Mouse (Mus musculus): ENCODE results near the gene Carns1.

Carns1 gene

GRCm38 (mm10) chr19:4175368-4175947, at the start of gene Carns1:
Carns1 (minus strand) TSS chr19:4175479.
- DNase-seq (ENCODE audit: low spot score in 2 of 2): no peak

DNA sequence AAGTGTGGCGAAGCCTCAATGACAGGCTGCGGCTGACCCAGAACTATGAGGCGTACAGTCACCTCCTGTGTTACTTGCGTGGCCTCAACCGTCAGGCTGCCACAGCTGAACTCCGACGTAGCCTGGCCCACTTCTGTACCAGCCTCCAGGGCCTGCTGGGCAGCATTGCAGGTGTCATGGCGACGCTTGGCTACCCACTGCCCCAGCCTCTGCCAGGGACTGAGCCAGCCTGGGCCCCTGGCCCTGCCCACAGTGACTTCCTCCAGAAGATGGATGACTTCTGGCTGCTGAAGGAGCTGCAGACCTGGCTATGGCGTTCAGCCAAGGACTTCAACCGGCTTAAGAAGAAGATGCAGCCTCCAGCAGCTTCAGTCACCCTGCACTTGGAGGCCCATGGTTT, 46.9 kb upstream of the Carns1 start:
- DNase-seq (ENCODE audit: low spot score in 2 of 2): peak in 1 of 2 experiments; percentile 49

DNA sequence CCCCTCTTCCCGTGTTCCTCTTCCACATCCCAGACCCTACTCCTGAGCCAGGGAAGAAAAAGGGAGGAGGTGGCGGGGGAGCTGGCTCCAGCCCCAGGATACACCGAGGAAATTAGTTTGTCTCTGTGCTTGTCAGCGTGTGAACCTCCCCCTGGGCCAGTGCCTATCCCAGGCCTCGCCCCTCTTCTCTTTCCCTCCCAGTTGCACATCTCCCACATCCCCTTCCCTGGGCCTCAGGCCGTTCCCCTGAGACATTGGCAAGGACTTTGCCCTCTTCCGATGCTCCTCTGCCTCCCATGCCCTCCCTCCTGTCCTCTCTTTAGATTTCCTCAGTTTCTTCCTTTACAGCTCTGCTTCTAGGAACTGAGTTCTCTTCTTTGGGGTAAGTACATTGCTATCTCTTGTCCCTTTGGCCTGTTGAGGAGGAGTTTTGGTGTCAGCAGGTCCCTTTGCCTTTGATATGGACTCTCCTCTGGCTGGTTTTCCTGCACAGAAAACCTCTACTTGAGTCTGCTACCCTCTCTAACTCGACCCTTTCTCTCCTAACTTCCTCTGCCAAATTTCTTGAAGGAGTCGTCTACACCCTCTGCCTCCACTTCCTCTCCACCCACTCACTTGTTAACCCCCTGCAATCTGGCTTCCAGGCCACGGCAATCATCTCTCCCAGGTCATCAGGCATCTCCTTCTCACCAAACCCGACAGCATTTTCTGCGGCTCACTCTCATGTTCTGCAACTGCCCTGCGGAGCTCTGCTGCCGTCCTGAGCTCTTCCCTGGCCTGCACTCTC, 45.9 kb upstream of the Carns1 start:
- DNase-seq (ENCODE audit: low spot score in 2 of 2): peak in 1 of 2 experiments; percentile 21

DNA sequence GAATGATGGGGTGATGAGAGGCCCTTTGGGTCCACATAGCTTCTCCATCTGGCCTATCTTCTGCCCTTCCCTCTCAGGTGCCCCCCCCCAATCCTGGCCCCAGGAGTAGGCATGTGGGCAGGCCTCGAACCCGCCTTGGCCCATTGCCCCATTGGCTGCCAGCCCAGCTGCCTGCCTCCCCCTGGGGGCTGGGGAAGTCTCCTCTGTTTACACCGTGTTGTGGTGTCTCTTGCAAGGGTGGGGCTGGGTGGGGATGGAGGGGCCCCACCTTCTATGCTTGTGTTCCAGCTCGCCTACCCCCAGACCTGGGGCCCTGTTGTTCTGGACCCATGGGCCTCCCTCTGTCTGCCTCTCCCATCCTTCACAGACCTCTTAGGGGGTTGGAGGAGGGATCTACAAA, 45.1 kb upstream of the Carns1 start:
- peak in 1 of 2 experiments; percentile 59 for DNase-seq (ENCODE audit: low spot score in 2 of 2)

- DNase-seq (ENCODE audit: low spot score in 2 of 2): peak in 1 of 2 experiments; percentile 14
Measured at GRCm38 (mm10) chr19:4219943-4220342, 44.7 kb upstream of the Carns1 start.

DNA sequence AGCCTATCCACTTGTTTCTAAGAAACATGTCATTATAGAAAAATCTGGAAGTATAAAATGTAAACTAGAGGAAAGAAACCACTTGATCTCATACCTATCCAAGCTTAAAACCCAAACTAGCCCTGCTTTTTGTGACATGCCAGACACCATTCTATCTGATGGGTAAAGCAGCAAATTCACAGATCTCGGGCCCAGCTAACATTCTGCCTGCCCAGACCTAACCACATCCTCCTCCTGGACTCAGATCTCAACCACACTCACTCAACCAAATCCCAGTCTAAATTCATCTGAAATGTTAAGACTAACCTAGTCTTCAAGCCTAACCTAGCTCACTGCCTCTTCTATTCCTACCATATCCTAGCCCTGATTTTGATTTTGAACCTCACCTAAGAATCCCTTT, 43.5 kb upstream of the Carns1 start:
- DNase-seq (ENCODE audit: low spot score in 2 of 2): peak in 1 of 2 experiments; percentile 37

GRCm38 (mm10) chr19:4218293-4218692, 43.0 kb upstream of the Carns1 start:
- peak in 1 of 2 experiments; percentile 18 for DNase-seq (ENCODE audit: low spot score in 2 of 2)

GRCm38 (mm10) chr19:4217855-4218254, 42.6 kb upstream of the Carns1 start:
- no peak for DNase-seq (ENCODE audit: low spot score in 2 of 2)

DNA sequence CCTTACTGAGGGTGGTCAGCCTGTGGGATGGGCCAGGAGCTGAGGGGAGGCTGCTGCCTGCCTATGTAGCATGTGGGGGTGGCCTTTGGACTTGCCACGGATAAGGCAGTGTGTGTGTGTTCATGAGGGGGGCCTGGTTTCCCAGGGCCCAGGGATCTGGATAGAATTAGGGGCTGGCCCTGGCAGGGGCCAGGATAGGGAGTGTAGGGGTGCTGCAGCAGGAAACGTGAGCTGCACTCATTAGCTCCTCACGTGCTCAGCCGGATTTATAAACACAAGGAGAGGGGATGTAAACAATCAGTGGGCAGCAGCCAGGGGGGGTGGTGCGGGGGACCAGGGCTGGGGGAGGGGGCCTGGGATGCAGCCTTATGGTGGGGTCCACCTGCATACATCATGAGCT, 41.9 kb upstream of the Carns1 start:
- peak in 1 of 2 experiments; percentile 13 for DNase-seq (ENCODE audit: low spot score in 2 of 2)

DNA sequence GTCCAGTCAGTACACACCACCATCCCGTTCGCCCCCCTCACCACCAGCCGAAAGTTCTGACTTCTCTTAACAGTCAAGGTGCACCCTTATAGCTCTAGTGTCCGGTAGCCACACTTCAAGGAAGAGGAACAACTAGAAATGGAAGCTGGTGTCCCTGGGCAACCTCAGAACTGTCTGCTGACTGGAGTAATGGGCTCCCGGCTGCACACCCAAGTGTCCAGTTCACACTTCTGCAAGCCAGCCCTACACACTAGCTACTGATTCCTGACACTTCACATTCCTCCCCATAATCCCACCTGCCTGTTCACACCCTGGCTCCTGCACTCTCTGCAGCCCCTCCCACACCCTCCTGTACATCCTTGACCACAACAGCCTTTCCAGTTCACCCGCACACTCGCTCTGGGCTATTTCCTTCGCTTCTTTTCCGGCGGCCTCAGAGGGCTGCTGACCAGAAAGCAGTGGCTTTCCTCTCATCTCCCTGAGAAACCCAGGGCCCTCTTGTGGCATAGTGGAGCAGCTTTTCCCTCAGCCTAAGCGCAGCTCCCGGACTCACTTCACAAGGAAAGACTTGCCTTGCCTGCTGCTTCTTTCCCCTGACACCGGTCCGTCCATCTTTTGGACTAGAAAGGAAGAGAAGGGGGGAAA, 40.9 kb upstream of the Carns1 start:
- DNase-seq (ENCODE audit: low spot score in 2 of 2): peak in 1 of 2 experiments; percentile 24

DNA sequence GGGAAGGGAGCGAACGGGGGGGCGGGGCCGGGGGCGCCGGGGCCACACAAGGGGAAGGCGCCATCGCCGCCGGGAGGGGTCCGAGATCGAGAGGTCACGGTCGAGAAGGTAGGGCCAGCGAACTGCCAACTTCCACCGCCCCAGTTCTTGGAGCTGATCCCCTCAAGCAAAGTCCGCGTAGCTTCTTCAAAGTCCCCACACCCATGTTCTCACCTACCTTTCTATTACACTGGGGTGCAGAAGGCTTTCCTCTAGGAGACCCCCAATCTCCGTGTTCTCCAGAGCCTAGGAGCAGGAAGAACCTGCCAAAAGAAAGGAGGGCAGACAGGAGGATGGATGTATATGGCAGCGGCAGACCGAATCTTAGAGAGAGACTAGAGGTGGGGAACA, 40.2 kb upstream of the Carns1 start:
- DNase-seq (ENCODE audit: low spot score in 2 of 2): peak in 1 of 2 experiments; percentile 29

GRCm38 (mm10) chr19:4214771-4215450, 39.6 kb upstream of the Carns1 start:
- peak in 1 of 2 experiments; percentile 49 for DNase-seq (ENCODE audit: low spot score in 2 of 2)

DNA sequence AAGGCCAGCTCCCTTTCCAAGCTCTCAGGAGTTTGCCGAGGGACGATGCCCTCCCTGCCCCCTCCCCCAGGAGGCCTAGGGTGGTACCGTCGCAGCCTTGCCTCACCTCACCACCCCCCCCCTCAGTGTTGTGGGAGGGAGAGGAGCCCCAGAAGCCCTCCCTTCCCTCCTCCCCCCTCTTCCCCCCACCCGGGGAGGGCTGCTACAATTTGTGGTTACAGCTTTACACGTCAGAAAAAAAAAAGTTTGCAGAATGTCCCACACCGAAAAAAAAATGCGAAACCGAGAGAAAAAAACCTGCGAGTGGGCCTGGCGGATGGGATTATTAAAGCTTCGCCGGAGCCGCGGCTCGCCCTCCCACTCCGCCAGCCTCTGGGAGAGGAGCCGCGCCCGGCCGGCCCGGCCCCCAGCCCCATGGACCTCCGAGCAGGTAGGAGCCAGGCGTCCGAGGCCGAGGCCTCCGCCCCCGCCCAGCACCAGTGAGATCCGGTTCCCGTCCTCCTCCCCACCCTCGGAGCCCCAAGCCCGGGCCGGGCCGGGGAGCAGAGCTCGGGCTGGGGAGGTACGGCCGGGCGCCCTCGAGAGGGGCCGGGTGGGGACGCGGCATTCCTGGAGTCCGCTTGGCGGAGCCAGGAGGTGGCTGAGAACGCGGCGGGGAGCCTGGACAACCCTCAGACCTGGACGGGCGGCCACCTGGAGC, 38.9 kb upstream of the Carns1 start, which contains the start of the genes Clcf1 and AC109138.7:
TSS of gene Clcf1 (plus strand) at position 168 of the 700 bp plus-strand sequence.
TSS of gene AC109138.7 (plus strand) at position 287 of the 700 bp plus-strand sequence.
- peak; percentile 61 to 80 for DNase-seq (ENCODE audit: low spot score in 2 of 2)

- DNase-seq (ENCODE audit: low spot score in 2 of 2): peak in 1 of 2 experiments; percentile 29
Measured at GRCm38 (mm10) chr19:4213524-4213974, 38.3 kb upstream of the Carns1 start.

DNA sequence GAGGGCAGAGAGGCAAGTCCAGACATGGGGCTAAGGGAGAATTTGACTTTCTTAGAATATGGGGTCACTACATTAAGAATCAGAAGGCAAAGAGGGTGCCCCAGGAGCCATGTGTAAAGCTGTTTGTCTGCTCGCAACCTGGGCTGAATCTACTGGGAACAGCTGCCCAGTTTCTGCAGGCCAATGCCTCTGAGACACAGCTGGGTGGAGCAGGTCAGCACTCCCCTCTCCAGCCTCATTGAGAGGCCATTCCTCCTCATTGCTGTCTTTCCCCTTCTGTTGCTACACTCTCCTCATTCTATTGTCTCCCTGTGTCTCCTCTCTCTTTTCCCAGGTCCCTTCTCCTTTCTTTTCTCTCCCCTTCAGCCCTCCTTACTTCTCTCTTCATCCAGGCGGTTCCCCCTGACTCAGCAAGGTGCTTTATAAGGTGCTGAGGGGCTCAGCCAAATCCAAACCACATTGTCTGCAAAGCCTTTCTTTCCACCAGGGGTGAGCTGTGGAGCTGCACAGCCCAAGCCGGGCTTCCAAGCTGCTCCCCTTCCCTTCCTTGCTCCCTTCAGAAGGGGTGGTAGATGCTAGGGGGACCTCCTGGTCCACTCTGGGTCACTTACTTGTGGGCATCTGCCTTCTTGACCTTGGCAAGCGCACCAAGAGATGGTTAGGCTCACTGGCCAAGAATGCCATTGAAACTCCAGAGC, 36.8 kb upstream of the Carns1 start:
- no peak for DNase-seq (ENCODE audit: low spot score in 2 of 2)

- DNase-seq (ENCODE audit: low spot score in 2 of 2): no peak
Measured at GRCm38 (mm10) chr19:4208563-4208962, 33.3 kb upstream of the Carns1 start.

DNA sequence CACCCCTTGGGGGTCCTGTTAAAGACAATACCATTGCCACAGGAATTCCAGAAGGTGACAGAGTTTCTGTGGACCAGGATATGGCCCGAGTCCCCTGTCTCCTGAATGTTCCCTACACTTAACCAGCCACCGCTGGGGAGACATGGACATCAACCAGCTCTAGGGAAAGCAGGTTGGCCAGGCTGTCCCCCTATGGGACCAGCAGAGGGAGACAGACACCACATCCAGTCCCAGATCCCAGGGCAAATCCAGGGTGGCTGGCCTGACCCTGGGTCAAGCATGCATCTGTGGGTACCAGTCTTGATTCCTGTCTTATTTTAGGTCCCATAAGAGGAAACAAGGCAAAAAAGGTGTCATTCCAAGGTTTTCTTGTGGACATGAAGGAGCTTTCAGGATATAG, 31.7 kb upstream of the Carns1 start:
- DNase-seq (ENCODE audit: low spot score in 2 of 2): peak; percentile 46 to 68

GRCm38 (mm10) chr19:4204889-4205288, 29.6 kb upstream of the Carns1 start:
- no peak for DNase-seq (ENCODE audit: low spot score in 2 of 2)

GRCm38 (mm10) chr19:4203604-4204326, 28.5 kb upstream of the Carns1 start:
- DNase-seq (ENCODE audit: low spot score in 2 of 2): no peak

DNA sequence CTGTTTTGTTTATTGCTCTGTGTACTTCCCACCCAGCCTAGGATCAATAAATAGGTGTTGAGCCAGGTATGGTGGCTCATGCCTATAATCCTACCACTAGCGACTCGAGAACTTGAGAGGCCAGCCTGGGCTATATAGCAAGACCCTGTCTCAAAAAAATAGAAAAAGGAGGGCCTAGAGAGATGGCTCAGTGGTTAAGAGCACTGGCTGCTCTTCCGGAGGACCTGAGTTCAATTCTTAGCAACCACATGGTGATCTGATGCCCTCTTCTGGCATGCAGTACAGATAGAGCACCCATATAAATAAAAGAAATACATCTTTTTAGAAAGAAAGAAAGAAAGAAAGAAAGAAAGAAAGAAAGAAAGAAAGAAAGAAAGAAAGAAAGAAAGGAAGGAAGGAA, 27.9 kb upstream of the Carns1 start:
- DNase-seq (ENCODE audit: low spot score in 2 of 2): no peak

All from spleen, postnatal 10 days (tissue).